Mouse (Mus musculus): ENCODE data around the gene Med10.

DNA sequence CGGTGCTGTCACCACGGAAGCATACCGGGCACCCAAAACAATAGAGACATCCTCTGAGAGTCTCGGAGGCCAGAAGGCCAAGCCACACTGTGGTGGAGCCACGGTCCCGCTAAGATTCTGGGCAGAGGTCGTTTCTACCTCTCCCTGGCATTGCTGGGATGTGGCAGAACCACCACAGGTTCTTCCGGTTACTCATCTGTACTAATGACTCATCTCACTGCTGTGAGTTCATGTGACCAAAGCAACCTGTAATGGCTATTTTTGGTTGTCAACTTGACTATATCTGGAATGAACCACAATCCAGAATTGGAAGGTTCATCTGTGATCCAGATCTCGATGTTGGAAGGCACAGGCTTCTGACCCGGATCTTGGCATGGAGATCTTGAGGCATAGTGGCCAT, 34.0 kb upstream of the Med10 start:
- TF ChIP-seq POLR2A (IDR thresholded peaks at IDR 0.05; ENCODE audit: borderline replicate concordance, extremely low read depth, insufficient read depth, insufficient read length, poor library complexity, severe bottlenecking): no peak
- TF ChIP-seq CTCF (IDR thresholded peaks at IDR 0.05; ENCODE audit: borderline replicate concordance, extremely low read depth, insufficient read depth, insufficient read length): no peak
